Mouse (Mus musculus) lung, embryonic 16.5 days (tissue): Measurements from ENCODE around the gene Slc22a12. TPM values are rescaled to one million over a fixed set of nuclear protein-coding genes. Genes with fewer than 3 reads are reported as not detected.

Source experiments
- ATAC-seq: fragments of 200-750 bp; cut with Nextera tagmentation; 2 replicates; pipeline ENCODE4 v1.8.0; 2017; ENCODE audit warnings: low read depth, mild to moderate bottlenecking, moderate library complexity
- H3K27ac ChIP-seq: fragments of 300-500 bp; sonication (generic); 2 replicates; pipeline ENCODE4 v1.5.1; 2014; ENCODE audit warnings: mild to moderate bottlenecking, control low read depth, low read length
- H3K27me3 ChIP-seq: fragments of 300-500 bp; sonication (generic); 2 replicates; pipeline ENCODE4 v1.6.1; 2014; ENCODE audit warnings: low read depth, low read length, mixed read lengths; ENCODE audit not compliant: control insufficient read depth, insufficient read depth
- H3K36me3 ChIP-seq: fragments of 300-500 bp; sonication (generic); 2 replicates; pipeline ENCODE4 v1.6.1; 2014; ENCODE audit warnings: low read length; ENCODE audit not compliant: control insufficient read depth, insufficient read depth
- H3K4me1 ChIP-seq: fragments of 300-500 bp; sonication (generic); replicated peaks from 2 replicates; pipeline ENCODE4 v1.6.1; 2014; ENCODE audit warnings: low read length, mixed read lengths; ENCODE audit not compliant: control insufficient read depth, insufficient read depth
- H3K4me2 ChIP-seq: fragments of 300-500 bp; sonication (generic); 2 replicates; pipeline ENCODE4 v1.6.1; 2014; ENCODE audit warnings: low read depth, low read length, control low read depth
- H3K4me3 ChIP-seq: fragments of 300-500 bp; sonication (generic); 2 replicates; pipeline ENCODE4 v1.5.1; 2014; ENCODE audit warnings: mild to moderate bottlenecking, low read length, control low read depth
- H3K9ac ChIP-seq: fragments of 300-500 bp; sonication (generic); 2 replicates; pipeline ENCODE4 v1.6.1; 2014; ENCODE audit warnings: low read length, control low read depth
- H3K9me3 ChIP-seq: fragments of 300-500 bp; sonication (generic); 2 replicates; pipeline ENCODE4 v1.6.1; 2016; ENCODE audit warnings: low read length; ENCODE audit not compliant: control insufficient read depth
- WGBS: fragments of 180-500 bp; shearing (Covaris S2); extraction: QIAGEN DNeasy Blood & Tissue Kit; methylation state at CpG from one replicate; pipeline ENCODE4 v1.1.7; 2014; 5-methylcytosine and 5-hydroxymethylcytosine counted together
- polyA plus RNA-seq: library from polyadenylated mRNA; unstranded; fragments of >200 nt; fragmentation: Nextera tagmentation; extraction: Ambion mirVana; gene quantifications from 2 replicates; pipeline ENCODE4 v1.2.1, GENCODE M21; 2015

Slc22a12 gene
- polyA plus RNA-seq, 1 experiment from 2014 or later: not detected

DNA sequence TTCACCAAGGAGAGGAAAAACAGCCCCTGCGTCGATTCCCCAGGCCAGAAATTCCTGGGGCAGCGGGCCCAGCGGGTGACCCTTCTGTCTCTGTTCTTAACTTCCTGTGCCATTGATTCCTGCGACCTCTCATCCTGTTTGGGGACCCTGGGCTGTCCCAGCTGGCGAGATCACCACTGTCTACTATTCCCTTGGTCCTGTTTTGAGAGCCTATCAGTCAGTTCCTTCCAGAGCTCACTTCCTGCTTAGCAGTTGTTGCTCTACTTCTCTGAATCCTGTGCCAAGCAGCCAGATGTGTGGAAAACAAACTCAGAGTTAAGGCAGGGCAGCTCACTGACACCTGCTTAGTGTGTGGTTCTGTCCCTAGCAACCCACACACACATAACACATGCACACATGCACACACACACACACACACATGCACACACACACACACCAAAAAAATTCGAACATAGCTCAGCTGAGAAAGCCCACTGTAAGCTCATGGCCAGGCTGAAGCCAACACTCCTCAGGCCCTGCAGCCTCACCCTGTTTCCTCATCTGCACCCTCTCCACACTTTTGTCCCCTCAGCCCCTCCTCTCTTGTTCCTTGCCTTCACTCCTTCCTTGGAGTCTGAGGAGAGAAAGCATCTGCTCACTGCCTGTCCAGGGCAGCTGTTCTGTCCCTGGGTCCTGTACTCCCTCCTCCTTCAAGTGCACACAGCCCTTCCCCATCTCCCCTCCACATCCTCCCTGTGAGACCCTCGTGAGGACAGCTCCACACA, 11.2 kb upstream of the Slc22a12 start:
- peak; percentile 78 for ATAC-seq
- no peak overlapping the region for H3K4me3 ChIP-seq
- 20% methylated on average over 8 of the region's 8 CpGs for WGBS

DNA sequence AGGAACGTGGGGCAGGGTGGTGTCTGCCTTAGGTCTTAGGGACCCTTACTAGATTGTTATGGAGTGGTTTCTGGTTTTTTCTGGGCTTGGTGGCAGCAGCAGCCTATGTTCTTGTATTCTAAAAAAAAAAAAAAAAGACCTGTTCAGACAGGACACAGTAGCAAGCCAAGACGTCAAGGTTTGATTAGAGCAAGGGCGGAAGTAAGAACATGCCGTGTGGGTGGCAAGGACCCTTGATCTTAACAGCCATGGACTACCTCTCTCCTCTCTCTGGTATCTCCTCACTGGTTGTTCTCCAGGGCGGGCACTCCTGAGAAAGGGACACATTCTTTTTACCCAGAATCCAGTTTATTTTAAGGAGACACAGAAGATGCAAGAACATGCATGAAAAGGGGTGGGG, 10.3 kb upstream of the Slc22a12 start:
- Histone ChIP-seq H3K4me3 (no peak overlapping the region), H3K9me3 (no peaks in the 10 kb centered on the region), H3K4me2 (no peak overlapping the region), H3K4me1 (peaks cover 10% of the 10 kb centered on the region; the same call in 1 of the 2 replicates), H3K27ac (peak overlapping the region; percentile 40), H3K9ac (no peak overlapping the region), H3K27me3 (no peaks in the 10 kb centered on the region), H3K36me3 (no peaks in the 10 kb centered on the region)
- ATAC-seq: no peak
- WGBS: 61% methylated on average over 5 of the region's 5 CpGs

More for the DNA sequence above, 11.2 kb upstream of the Slc22a12 start:
- no peaks in the 10 kb centered on the region for H3K27me3 ChIP-seq
- H3K27ac ChIP-seq: peak overlapping the region; percentile 36; the same call in 1 of the 2 replicates
- peaks cover 5% of the 10 kb centered on the region; the same call in 1 of the 2 replicates for H3K4me1 ChIP-seq
- no peak overlapping the region for H3K9ac ChIP-seq
- no peaks in the 10 kb centered on the region for H3K9me3 ChIP-seq
- H3K36me3 ChIP-seq: no peaks in the 10 kb centered on the region
- H3K4me2 ChIP-seq: no peak overlapping the region

DNA sequence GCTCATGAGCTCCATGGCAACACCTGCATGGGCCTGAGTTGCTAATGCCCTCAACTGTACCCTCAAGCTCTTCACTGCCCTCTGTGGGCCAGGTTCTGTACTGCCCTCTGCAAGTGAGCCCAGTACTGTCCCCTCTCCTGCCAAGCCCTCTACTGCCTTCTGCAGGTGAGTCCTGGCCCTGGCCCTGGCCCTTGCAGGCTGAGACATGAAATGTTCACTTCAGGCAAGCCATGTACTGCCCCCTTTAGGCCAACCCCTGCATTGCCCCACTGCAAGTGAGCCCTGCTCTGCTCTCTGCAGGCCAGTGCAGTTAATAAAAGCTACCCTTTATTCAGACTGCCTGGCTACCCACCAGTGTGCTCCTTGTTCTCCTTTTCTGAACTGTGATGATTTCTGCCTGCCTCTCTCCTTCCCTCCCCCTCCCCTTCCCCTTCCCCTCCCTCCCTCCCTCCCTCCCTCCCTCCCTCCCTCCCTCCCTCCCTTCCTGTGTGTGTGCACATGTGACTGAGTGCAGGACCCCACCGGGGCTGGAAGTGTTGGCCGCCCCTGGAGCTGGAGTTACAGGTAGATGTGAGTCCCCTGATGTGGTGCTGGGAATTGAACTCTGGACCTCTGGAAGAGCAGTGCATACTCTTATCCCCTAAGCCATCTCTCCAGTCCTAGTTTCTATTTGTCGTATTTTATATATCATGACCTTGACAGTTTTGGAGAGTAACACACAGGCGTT, 9.6 kb upstream of the Slc22a12 start:
- ATAC-seq: no peak
- Histone ChIP-seq H3K9me3 (no peaks in the 10 kb centered on the region), H3K4me2 (no peak overlapping the region), H3K27ac (no peak overlapping the region), H3K9ac (no peak overlapping the region), H3K4me1 (peaks cover 10% of the 10 kb centered on the region; the same call in 1 of the 2 replicates), H3K4me3 (no peak overlapping the region), H3K36me3 (no peaks in the 10 kb centered on the region), H3K27me3 (no peaks in the 10 kb centered on the region)
- WGBS: 66% methylated on average over 3 of the region's 4 CpGs

DNA sequence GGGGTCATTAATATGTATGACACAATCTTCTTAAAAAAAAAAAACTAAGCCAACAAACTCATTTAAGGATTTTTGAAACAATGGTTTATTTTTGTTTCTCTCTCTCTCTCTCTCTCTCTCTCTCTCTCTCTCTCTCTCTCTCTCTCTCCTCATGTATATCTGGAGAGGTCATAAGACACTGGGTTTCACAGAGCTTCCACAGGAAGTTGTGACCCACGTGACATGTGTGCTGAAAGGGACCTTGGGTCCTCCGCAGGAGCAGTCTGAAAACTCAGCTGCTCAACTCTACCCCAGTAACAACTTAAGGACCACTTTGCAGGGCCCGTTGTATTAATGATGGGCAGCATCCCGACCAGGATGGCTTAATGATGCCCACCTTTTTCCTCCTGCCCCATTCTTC, 8.4 kb upstream of the Slc22a12 start:
- 56% methylated on average over 4 of the region's 4 CpGs for WGBS

DNA sequence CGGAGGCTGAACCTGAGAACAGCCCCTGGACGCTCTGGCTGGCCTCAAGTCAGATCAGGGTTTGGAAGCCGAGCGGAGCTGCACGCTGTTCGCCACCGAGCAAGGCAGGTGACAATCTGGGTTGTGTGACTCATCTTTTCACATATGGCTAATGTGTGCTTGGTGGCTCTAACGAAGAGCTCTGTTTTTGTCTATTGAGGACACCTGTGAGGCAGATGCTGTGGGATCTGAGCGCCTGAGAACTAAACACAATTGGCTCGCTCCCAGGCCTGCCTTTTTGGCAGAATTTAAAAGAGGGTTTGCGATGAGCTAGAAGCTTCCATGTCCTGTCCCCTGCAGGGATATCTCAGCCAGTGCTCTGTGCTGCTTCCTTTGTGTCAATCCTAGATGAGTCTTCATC, 6.7 kb upstream of the Slc22a12 start:
- WGBS: 82% methylated on average over 11 of the region's 11 CpGs
- Histone ChIP-seq H3K4me2 (no peak overlapping the region), H3K27me3 (no peaks in the 10 kb centered on the region), H3K4me1 (peaks cover 10% of the 10 kb centered on the region; the same call in 1 of the 2 replicates), H3K9me3 (no peaks in the 10 kb centered on the region), H3K9ac (no peak overlapping the region), H3K4me3 (no peak overlapping the region), H3K27ac (no peak overlapping the region), H3K36me3 (no peaks in the 10 kb centered on the region)
- ATAC-seq: no peak

More for the DNA sequence above, 8.4 kb upstream of the Slc22a12 start:
- Histone ChIP-seq H3K27me3 (no peaks in the 10 kb centered on the region), H3K27ac (no peak overlapping the region), H3K9ac (no peak overlapping the region), H3K9me3 (no peaks in the 10 kb centered on the region), H3K4me2 (no peak overlapping the region), H3K4me1 (peaks cover 10% of the 10 kb centered on the region; the same call in 1 of the 2 replicates), H3K4me3 (no peak overlapping the region), H3K36me3 (no peaks in the 10 kb centered on the region)
- no peak for ATAC-seq

DNA sequence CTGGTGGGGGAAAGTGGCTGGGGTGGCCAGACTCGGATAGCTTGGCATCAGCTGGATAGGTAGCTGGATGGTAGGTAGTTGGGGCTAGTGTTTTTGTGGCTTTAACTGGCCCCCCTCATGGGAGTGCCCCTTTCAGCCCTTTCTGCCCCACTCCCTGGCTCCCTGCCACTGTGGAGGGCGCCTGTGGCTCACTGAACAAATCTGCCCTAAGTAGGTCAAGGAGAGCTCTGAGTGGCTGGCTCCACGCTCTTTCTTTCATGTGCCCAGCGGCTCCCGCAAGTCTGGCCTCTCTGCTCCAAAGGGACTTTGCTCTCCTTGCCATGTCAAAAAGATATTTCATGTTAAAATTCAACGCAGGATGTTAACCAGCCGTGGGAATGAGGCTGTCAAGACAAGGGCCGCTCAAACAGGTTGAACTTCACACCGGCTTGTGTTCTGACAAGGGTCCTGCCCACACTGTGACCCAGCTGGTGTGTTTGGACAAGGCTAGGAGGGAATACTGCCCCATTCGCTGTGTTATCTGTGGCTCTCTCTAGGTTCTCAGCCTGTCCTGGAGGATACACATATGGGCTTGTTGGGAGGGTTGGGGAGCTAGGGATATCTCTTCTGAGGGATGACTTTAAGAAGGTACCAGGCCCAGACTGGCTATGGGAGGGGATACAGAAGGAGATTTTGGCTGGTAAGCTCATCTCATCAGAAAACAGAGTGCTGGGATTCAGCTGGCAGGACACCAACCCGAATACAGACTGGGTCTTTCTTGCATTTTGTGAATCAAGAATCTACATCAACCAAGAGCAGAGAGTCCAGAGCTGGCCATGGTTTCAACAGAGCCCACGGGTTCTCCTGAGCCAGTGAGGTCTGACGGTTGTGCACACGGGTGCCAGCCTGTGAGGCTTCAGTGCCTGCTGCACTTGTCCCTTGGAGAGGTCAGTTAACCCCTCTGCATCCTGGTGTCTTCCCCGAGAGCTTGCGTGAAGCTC, 5.9 kb upstream of the Slc22a12 start:
- Histone ChIP-seq H3K4me3 (no peak overlapping the region), H3K27ac (no peak overlapping the region), H3K9me3 (no peaks in the 10 kb centered on the region), H3K4me1 (peaks cover 10% of the 10 kb centered on the region; the same call in 1 of the 2 replicates), H3K9ac (no peak overlapping the region), H3K36me3 (no peaks in the 10 kb centered on the region), H3K27me3 (no peaks in the 10 kb centered on the region), H3K4me2 (no peak overlapping the region)
- WGBS: 48% methylated on average over 16 of the region's 16 CpGs
- peak; percentile 65 for ATAC-seq

DNA sequence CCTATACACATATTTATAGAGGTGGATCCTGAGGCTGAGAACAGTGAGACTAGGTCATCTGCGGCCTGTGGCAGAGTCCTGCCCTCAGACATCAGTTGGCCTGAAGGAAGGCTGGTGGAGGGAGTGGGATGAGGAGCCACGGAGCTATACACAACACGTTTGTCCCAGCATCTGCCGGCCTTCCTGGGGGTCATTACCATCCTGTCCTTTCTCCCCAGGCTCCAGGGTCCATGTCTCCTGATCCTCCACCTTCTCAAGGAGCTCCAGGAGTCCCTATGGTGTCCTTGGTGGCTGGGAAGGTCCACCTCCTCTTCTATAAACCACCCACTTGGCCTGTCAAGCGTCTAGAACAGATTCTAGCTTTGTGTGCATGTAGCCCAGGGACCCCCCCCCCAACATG, 5.0 kb upstream of the Slc22a12 start:
- ATAC-seq: no peak
- H3K9ac ChIP-seq: no peak overlapping the region
- peaks cover 10% of the 10 kb centered on the region; the same call in 1 of the 2 replicates for H3K4me1 ChIP-seq
- no peak overlapping the region for H3K4me3 ChIP-seq
- no peak overlapping the region for H3K4me2 ChIP-seq
- WGBS: 68% methylated on average over 5 of the region's 5 CpGs
- H3K27ac ChIP-seq: no peak overlapping the region
- H3K27me3 ChIP-seq: no peaks in the 10 kb centered on the region
- H3K9me3 ChIP-seq: no peaks in the 10 kb centered on the region
- H3K36me3 ChIP-seq: no peaks in the 10 kb centered on the region

DNA sequence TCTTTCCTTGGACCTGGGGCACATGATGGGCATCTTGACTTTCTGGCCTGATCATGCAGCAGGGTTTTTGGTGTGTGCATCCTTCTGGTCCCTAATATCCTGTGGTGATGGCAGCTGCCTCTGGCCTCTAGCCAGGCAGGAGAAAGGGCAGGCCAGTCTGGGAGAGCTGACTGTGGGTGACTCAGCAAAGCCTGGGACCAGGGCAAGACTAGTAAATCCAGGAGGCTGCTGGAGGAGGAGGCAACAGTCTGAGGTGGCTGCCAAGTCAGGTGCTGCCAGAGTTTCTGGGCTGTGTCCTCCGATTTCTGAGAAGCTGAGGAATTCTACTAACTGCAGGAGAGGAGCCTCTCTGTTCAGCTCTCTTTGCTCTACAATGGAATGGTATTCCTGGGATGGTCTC, 3.3 kb upstream of the Slc22a12 start:
- ATAC-seq: no peak
- H3K4me1 ChIP-seq: peaks cover 10% of the 10 kb centered on the region; the same call in 1 of the 2 replicates
- H3K9me3 ChIP-seq: no peaks in the 10 kb centered on the region
- no peak overlapping the region for H3K4me3 ChIP-seq
- no peak overlapping the region for H3K27ac ChIP-seq
- H3K36me3 ChIP-seq: no peaks in the 10 kb centered on the region
- no peak overlapping the region for H3K4me2 ChIP-seq
- H3K9ac ChIP-seq: no peak overlapping the region
- 67% methylated on average over 1 of the region's 1 CpGs for WGBS
- no peaks in the 10 kb centered on the region for H3K27me3 ChIP-seq
